Mouse (Mus musculus): ENCODE data around the gene Rabac1.

Gene Rabac1

GRCm38 (mm10) chr7:24971972-24972893 is at the start of gene Rabac1:
Gene Rabac1, minus strand, starts transcription at chr7:24972754.
- DNase-seq (ENCODE audit: low spot score in 2 of 2) = peak; percentile 82 to 83

- no peak for DNase-seq (ENCODE audit: low spot score in 2 of 2)
Measured at GRCm38 (mm10) chr7:25011592-25011991, 39.0 kb upstream of the Rabac1 start.

GRCm38 (mm10) chr7:25010090-25010913 is 37.7 kb upstream of the Rabac1 start:
- peak; percentile 18 to 22 for DNase-seq (ENCODE audit: low spot score in 2 of 2)

GRCm38 (mm10) chr7:25009099-25009700 is 36.6 kb upstream of the Rabac1 start:
- no peak for DNase-seq (ENCODE audit: low spot score in 2 of 2)

- DNase-seq (ENCODE audit: low spot score in 2 of 2) = peak; percentile 30 to 48
Measured at GRCm38 (mm10) chr7:25008635-25009034, 36.1 kb upstream of the Rabac1 start.

- DNase-seq (ENCODE audit: low spot score in 2 of 2) = no peak
Measured at GRCm38 (mm10) chr7:25007609-25008374, 35.2 kb upstream of the Rabac1 start.

- DNase-seq (ENCODE audit: low spot score in 2 of 2) = peak; percentile 45 to 68
Measured at GRCm38 (mm10) chr7:25006586-25007364, 34.2 kb upstream of the Rabac1 start.

GRCm38 (mm10) chr7:25006171-25006570 is 33.6 kb upstream of the Rabac1 start:
- DNase-seq (ENCODE audit: low spot score in 2 of 2) = no peak

- DNase-seq (ENCODE audit: low spot score in 2 of 2) = peak; percentile 13 to 18
Measured at GRCm38 (mm10) chr7:25005421-25006065, 33.0 kb upstream of the Rabac1 start, which contains the start of gene Atp1a3. Gene Atp1a3, minus strand, starts transcription at chr7:25005958.

GRCm38 (mm10) chr7:25004806-25005205 is 32.3 kb upstream of the Rabac1 start:
- DNase-seq (ENCODE audit: low spot score in 2 of 2) = no peak

- DNase-seq (ENCODE audit: low spot score in 2 of 2) = no peak
Measured at GRCm38 (mm10) chr7:25003820-25004388, 31.4 kb upstream of the Rabac1 start.

- DNase-seq (ENCODE audit: low spot score in 2 of 2) = no peak
Measured at GRCm38 (mm10) chr7:25003291-25003690, 30.7 kb upstream of the Rabac1 start.

- DNase-seq (ENCODE audit: low spot score in 2 of 2) = peak; percentile 25 to 26
Measured at GRCm38 (mm10) chr7:25000711-25001110, 28.2 kb upstream of the Rabac1 start.

- DNase-seq (ENCODE audit: low spot score in 2 of 2) = peak; percentile 13 to 25
Measured at GRCm38 (mm10) chr7:25000211-25000610, 27.7 kb upstream of the Rabac1 start.

GRCm38 (mm10) chr7:24993081-24993480 is 20.5 kb upstream of the Rabac1 start:
- no peak for DNase-seq (ENCODE audit: low spot score in 2 of 2)

- no peak for DNase-seq (ENCODE audit: low spot score in 2 of 2)
Measured at GRCm38 (mm10) chr7:24990478-24990877, 17.9 kb upstream of the Rabac1 start.

GRCm38 (mm10) chr7:24987941-24988340 is 15.4 kb upstream of the Rabac1 start:
- DNase-seq (ENCODE audit: low spot score in 2 of 2) = no peak

- DNase-seq (ENCODE audit: low spot score in 2 of 2) = no peak
Measured at GRCm38 (mm10) chr7:24985799-24986198, 13.2 kb upstream of the Rabac1 start.

- DNase-seq (ENCODE audit: low spot score in 2 of 2) = no peak
Measured at GRCm38 (mm10) chr7:24984307-24984706, 11.8 kb upstream of the Rabac1 start.

- no peak for DNase-seq (ENCODE audit: low spot score in 2 of 2)
Measured at GRCm38 (mm10) chr7:24983396-24983795, 10.8 kb upstream of the Rabac1 start.
